ENCODE assay signal across 8 mouse cellular contexts in the genomic region with DNA sequence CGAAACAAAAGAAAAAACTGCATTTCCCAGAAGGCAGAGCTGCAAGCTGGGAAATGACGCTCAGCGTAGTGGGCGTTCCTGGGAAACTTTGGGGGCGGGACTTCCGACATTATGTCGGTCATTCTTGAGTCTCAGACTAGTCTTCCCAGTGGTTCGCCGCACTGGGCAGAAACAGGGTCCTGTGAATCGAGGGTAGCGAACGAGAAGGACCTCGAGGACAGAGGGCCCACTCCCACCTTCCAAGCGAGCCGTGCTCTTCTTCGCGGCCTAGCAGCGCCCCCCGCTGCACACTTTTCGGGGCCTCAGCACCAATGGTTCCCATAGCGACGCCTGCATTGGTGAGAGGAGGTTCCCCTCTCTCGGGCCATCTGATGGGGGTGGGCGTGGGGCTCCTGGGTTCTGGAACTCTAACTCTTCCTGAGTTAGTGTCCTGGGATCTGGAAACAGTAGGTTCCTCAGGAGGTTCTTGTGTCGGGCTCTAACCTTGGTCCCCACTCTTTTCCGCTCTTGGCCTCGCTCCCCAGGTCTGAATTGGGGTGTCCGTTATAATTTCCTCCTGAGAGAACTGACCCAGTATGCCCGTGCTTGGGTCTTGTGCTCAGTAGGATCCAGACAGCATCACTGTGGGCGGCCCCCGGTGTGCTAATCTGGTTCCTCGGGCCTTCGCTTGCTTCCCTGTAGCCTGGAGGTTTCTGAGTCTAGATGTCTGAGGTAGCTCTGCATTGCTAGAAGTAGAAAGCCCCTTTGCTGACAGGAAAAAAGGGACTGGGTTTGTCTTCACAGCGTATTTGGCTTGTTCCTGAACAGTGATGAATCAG. TPM values are rescaled to one million over a fixed set of nuclear protein-coding genes. Genes with fewer than 3 reads are reported as not detected.
DNase-seq lines count a peak whose midpoint lies in the region; ATAC-seq lines count a peak whose summit lies in the region.

No protein-coding gene starts in this region.

- peak; percentile 54 for ATAC-seq in heart, embryonic 14.5 days (ENCODE audit: insufficient number of reproducible peaks, insufficient read depth, low FRiP score, low read depth)
- ATAC-seq in liver, embryonic 11.5 days (replicated peaks; ENCODE audit: low FRiP score), result peak; percentile 73

- DNase-seq in CD4-positive, CD25-positive, alpha-beta regulatory T cell, adult 2 months (ENCODE audit: low read depth, low spot score), result peak; percentile 90
- DNase-seq in c-Kit-positive CD71-negative TER-119-negative erythroid progenitor cells, embryonic 14.5 days (ENCODE audit: low read depth), result peak; percentile 78
- peak; percentile 63 for DNase-seq in forebrain, embryonic 10.5 days (ENCODE audit: extremely low spot score, low spot score)
- peak; percentile 88 for DNase-seq in kidney, postnatal 10 days
- peak; percentile 67 for DNase-seq in liver, embryonic 11.5 days (ENCODE audit: low spot score)
- DNase-seq in naive thymus-derived CD4-positive, alpha-beta T cell, adult 2 months (ENCODE audit: low read depth), result peak; percentile 86
- peak; percentile 86 for DNase-seq in splenic B cell, adult 2 months (ENCODE audit: low read depth, low spot score)

- H3K9ac ChIP-seq in heart, embryonic 14.5 days (ENCODE audit: low read length), result peak overlapping the region; percentile 76
- peak overlapping the region; percentile 65 for H3K9ac ChIP-seq in liver, embryonic 11.5 days (ENCODE audit: low read depth, low read length)

- no peaks in the 10 kb centered on the region for H3K27me3 ChIP-seq in forebrain, embryonic 10.5 days (ENCODE audit: poor library complexity, severe bottlenecking)
- H3K27me3 ChIP-seq in heart, embryonic 14.5 days (ENCODE audit: control insufficient read depth, insufficient read depth, low read length), result no peaks in the 10 kb centered on the region
- H3K27me3 ChIP-seq in liver, embryonic 11.5 days (replicated peaks; ENCODE audit: control insufficient read depth, insufficient read depth, low read length), result no peaks in the 10 kb centered on the region
- H3K27me3 ChIP-seq in splenic B cell, adult 2 months (ENCODE audit: control insufficient read depth, insufficient read depth, low read length, poor library complexity, severe bottlenecking), result no peaks in the 10 kb centered on the region

- peak overlapping the region; percentile 73 for H3K4me2 ChIP-seq in heart, embryonic 14.5 days (ENCODE audit: low read length)
- H3K4me2 ChIP-seq in liver, embryonic 11.5 days, result peak overlapping the region; percentile 73

- H3K9me3 ChIP-seq in forebrain, embryonic 10.5 days, result peaks cover 14% of the 10 kb centered on the region; the same call in 1 of the 2 replicates
- no peaks in the 10 kb centered on the region for H3K9me3 ChIP-seq in heart, embryonic 14.5 days (ENCODE audit: control insufficient read depth, low read length)
- H3K9me3 ChIP-seq in liver, embryonic 11.5 days (ENCODE audit: control insufficient read depth, low read length), result no peaks in the 10 kb centered on the region; the same call in 1 of the 2 replicates

- H3K36me3 ChIP-seq in forebrain, embryonic 10.5 days (replicated peaks), result peaks cover 14% of the 10 kb centered on the region
- 0 out of 2 replicates have a peak, but pooled peaks cover 2% of the 10 kb centered on the region for H3K36me3 ChIP-seq in heart, embryonic 14.5 days (ENCODE audit: control insufficient read depth, insufficient read depth, low read length)
- no peaks in the 10 kb centered on the region for H3K36me3 ChIP-seq in liver, embryonic 11.5 days (ENCODE audit: control insufficient read depth, insufficient read depth, low read length)
- H3K36me3 ChIP-seq in splenic B cell, adult 2 months (ENCODE audit: control insufficient read depth, insufficient read depth, low read length, poor library complexity, severe bottlenecking), result no peaks in the 10 kb centered on the region

- H3K27ac ChIP-seq in forebrain, embryonic 10.5 days, result peak overlapping the region; percentile 84
- H3K27ac ChIP-seq in heart, embryonic 14.5 days (replicated peaks in 1 of 2; ENCODE audit: control insufficient read depth in 1 of 2, insufficient read depth in 1 of 2, low read depth in 2 of 2, low read length in 2 of 2), result peak overlapping the region in 1 of 2 experiments; percentile 43; a peak in 3 of 4 replicates
- H3K27ac ChIP-seq in liver, embryonic 11.5 days (ENCODE audit: low read depth, low read length), result no peak overlapping the region

- peak overlapping the region; percentile 67 for H3K4me3 ChIP-seq in forebrain, embryonic 10.5 days
- H3K4me3 ChIP-seq in heart, embryonic 14.5 days (ENCODE audit: control insufficient read depth in 1 of 2, insufficient read depth in 1 of 2, low read depth in 1 of 2, low read length in 2 of 2), result peak overlapping the region; percentile 64 to 93
- peak overlapping the region; percentile 74 for H3K4me3 ChIP-seq in liver, embryonic 11.5 days (ENCODE audit: low read depth, low read length)

- 35% methylated on average over 34 of the region's 34 CpGs for WGBS in forebrain, embryonic 10.5 days
- 33% methylated on average over 34 of the region's 34 CpGs for WGBS in heart, embryonic 14.5 days
- 35% methylated on average over 34 of the region's 34 CpGs for WGBS in liver, embryonic 11.5 days

- H3K4me1 ChIP-seq in forebrain, embryonic 10.5 days, result peaks cover 7% of the 10 kb centered on the region
- H3K4me1 ChIP-seq in heart, embryonic 14.5 days (ENCODE audit: control insufficient read depth in 2 of 2, insufficient read depth in 2 of 2, low read length in 2 of 2), result peaks cover 0 to 6% of the 10 kb centered on the region in 2 experiments; a peak in 1 of 4 replicates
- H3K4me1 ChIP-seq in liver, embryonic 11.5 days (replicated peaks; ENCODE audit: control insufficient read depth, insufficient read depth, low read length), result no peaks in the 10 kb centered on the region; the same call in 1 of the 2 replicates

RNA-seq across cellular contexts. Expression of gene Gramd1a, which starts 52.8 kb away (rescaled TPM):
- polyA plus RNA-seq in forebrain, embryonic 10.5 days (2016; fragmentation: Nextera tagmentation; extraction: Ambion mirVana), result 74.5 and 79.7 TPM in 2 replicates
- polyA plus RNA-seq in heart, embryonic 14.5 days (2014; fragmentation: Nextera tagmentation; extraction: Ambion mirVana), result 45.9 and 51.4 TPM in 2 replicates
- 40.9 and 47.6 TPM in 2 replicates for polyA plus RNA-seq in liver, embryonic 11.5 days (2014; fragmentation: Nextera tagmentation; extraction: Ambion mirVana)
